Mouse (Mus musculus) megakaryocyte progenitor cell, adult 5-6 weeks (primary cell): Measurements from ENCODE around the gene Gm10718. TPM values are rescaled to one million over a fixed set of nuclear protein-coding genes. Genes with fewer than 3 reads are reported as not detected.
"Not testable (repeated sequence)": the region's sequence is repeated elsewhere in the genome, so short reads cannot be mapped to it uniquely, and the experiment has no call there.

Source experiments
- ATAC-seq: replicated peaks from 2 replicates; pipeline ENCODE4 v1.8.0; 2016; ENCODE audit warnings: mild to moderate bottlenecking, moderate TSS enrichment, inconsistent platforms; ENCODE audit not compliant: poor library complexity
- total RNA-seq, 2 experiments: library from RNA; stranded (forward) in 1 of 2; stranded (reverse) in 1 of 2; fragments of 157-497, 149-512 nt in 1 of 2; fragments of 200-1000 nt in 1 of 2; gene quantifications; 2 replicates each; pipeline versions ENCODE4 v1.2.3 to v1.2.4; 2015 to 2017

Gene Gm10718
- total RNA-seq, 2 experiments from 2014 or later: 0.50 TPM; not detected in 1

- not testable (repeated sequence) for ATAC-seq
Observed at GRCm38 (mm10) chr9:3024912-3025467, 1.6 kb downstream of the Gm10718 start, which contains the start of gene Gm10717. Gene Gm10717, plus strand, starts transcription at chr9:3025417.

DNA sequence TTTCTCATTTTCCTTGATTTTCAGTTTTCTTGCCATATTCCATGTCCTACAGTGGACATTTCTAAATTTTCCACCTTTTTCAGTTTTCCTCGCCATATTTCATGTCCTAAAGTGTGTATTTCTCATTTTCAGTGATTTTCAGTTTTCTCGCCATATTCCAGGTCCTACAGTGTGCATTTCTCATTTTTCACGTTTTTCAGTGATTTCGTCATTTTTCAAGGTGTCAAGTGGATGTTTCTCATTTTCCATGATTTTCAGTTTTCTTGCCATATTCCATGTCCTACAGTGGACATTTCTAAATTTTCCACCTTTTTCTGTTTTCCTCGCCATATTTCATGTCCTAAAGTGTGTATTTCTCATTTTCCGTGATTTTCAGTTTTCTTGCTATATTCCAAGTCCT, 2.3 kb downstream of the Gm10718 start:
- not testable (repeated sequence) for ATAC-seq

- not testable (repeated sequence) for ATAC-seq
Observed at GRCm38 (mm10) chr9:3026136-3026535, 2.8 kb downstream of the Gm10718 start.

DNA sequence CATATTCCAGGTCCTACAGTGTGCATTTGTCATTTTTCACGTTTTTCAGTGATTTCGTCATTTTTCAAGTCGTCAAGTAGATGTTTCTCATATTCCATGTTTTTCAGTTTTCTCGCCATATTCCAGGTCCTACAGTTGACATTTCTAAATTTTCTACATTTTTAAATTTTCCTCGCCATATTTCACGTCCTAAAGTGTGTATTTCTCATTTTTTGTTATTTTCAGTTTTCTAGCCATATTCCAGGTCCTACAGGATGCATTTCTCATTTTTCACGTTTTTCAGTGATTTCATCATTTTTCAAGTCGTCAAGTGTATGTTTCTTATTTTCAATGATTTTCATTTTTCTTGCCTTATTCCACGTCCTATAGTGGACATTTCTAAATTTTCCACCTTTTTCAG, 3.4 kb downstream of the Gm10718 start:
- ATAC-seq: not testable (repeated sequence)

GRCm38 (mm10) chr9:3027200-3027599, 3.9 kb downstream of the Gm10718 start:
- ATAC-seq: not testable (repeated sequence)

DNA sequence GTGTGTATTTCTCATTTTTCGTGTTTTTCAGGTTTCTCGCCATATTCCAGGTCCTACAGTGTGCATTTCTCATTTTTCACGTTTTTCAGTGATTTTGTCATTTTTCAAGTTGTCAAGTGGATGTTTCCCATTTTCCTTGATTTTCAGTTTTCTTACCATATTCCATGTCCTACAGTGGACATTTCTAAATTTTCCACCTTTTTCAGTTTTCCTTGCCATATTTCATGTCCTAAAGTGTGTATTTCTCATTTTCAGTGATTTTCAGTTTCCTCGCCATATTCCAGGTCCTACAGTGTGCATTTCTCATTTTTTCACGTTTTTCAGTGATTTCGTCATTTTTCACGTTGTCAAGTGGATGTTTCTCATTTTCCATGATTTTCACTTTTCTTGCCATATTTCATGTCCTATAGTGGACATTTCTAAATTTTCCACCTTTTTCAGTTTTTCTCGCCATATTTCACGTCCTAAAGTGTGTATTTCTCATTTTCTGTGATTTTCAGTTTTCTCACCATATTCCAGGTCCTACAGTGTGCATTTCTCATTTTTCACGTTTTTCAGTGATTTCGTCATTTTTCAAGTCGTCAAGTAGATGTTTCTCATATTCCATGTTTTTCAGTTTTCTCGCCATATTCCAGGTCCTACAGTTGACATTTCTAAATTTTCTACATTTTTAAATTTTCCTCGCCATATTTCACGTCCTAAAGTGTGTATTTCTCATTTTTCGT, 6.1 kb downstream of the Gm10718 start:
- ATAC-seq: not testable (repeated sequence)

DNA sequence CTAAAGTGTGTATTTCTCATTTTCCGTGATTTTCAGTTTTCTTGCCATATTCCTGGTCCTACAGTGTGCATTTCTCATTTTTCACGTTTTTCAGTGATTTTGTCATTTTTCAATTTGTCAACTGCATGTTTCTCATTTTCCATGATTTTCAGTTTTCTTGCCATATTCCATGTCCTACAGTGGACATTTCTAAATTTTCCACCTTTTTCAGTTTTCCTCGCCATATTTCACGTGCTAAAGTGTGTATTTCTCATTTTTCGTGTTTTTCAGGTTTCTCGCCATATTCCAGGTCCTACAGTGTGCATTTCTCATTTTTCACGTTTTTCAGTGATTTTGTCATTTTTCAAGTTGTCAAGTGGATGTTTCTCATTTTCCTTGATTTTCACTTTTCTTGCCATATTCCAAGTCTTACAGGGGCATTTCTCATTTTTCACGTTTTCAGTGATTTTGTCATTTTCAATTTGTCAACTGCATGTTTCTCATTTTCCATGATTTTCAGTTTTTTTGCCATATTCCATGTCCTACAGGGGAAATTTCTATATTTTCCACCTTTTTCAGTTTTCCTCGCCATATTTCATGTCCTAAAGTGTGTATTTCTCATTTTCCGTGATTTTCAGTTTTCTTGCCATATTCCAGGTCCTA, 7.5 kb downstream of the Gm10718 start:
- ATAC-seq: not testable (repeated sequence)

DNA sequence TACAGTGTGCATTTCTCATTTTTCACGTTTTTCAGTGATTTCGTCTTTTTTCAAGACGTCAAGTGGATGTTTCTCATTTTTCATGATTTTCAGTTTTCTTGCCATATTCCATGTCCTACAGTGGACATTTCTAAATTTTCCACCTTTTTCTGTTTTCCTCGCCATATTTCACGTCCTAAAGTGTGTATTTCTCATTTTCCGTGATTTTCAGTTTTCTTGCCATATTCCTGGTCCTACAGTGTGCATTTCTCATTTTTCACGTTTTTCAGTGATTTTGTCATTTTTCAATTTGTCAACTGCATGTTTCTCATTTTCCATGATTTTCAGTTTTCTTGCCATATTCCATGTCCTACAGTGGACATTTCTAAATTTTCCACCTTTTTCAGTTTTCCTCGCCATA, 11.0 kb downstream of the Gm10718 start, which contains the start of gene Gm17535:
Gene Gm17535 (plus strand): TSS at position 301 of the 400 bp plus-strand sequence.
- not testable (repeated sequence) for ATAC-seq

DNA sequence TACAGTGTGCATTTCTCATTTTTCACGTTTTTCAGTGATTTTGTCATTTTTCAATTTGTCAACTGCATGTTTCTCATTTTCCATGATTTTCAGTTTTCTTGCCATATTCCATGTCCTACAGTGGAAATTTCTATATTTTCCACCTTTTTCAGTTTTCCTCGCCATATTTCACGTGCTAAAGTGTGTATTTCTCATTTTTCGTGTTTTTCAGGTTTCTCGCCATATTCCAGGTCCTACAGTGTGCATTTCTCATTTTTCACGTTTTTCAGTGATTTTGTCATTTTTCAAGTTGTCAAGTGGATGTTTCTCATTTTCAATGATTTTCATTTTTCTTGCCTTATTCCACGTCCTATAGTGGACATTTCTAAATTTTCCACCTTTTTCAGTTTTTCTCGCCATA, 13.2 kb downstream of the Gm10718 start, which contains the start of gene Gm10715:
Gene Gm10715 (plus strand): TSS at position 301 of the 400 bp plus-strand sequence.
- not testable (repeated sequence) for ATAC-seq

GRCm38 (mm10) chr9:3038161-3038560, 14.8 kb downstream of the Gm10718 start:
- ATAC-seq: not testable (repeated sequence)

Other genes with a start within 250 kb of the Gm10718 start
- not detected in 2 replicates for gene Gm10722, start 22.6 kb upstream of the Gm10718 start, total RNA-seq (2015)
- gene Gm10722, start 22.6 kb upstream of the Gm10718 start, total RNA-seq (2017): not detected in 2 replicates
- gene Gm11168, start 20.2 kb upstream of the Gm10718 start, total RNA-seq (2015): not detected in 2 replicates
- gene Gm11168, start 20.2 kb upstream of the Gm10718 start, total RNA-seq (2017): not detected in 2 replicates
- not detected in 2 replicates for gene Gm10721, start 10.4 kb upstream of the Gm10718 start, total RNA-seq (2015)
- 1.0 TPM in 1 of 2 replicates, not detected in the other for gene Gm10721, start 10.4 kb upstream of the Gm10718 start, total RNA-seq (2017)
- gene Gm10720, start 7.9 kb upstream of the Gm10718 start, total RNA-seq (2015): not detected in 2 replicates
- gene Gm10720, start 7.9 kb upstream of the Gm10718 start, total RNA-seq (2017): not detected in 2 replicates
- not detected in 2 replicates for gene Gm10719, start 6.1 kb upstream of the Gm10718 start, total RNA-seq (2015)
- gene Gm10719, start 6.1 kb upstream of the Gm10718 start, total RNA-seq (2017): 0.91 and 1.0 TPM in 2 replicates
- not detected in 2 replicates for gene Gm10717, start 1.9 kb downstream of the Gm10718 start, total RNA-seq (2015)
- 0.51 TPM in 1 of 2 replicates, not detected in the other for gene Gm10717, start 1.9 kb downstream of the Gm10718 start, total RNA-seq (2017)
- not detected in 2 replicates for gene Gm17535, start 11.1 kb downstream of the Gm10718 start, total RNA-seq (2015)
- gene Gm17535, start 11.1 kb downstream of the Gm10718 start, total RNA-seq (2017): 0.37 TPM in 1 of 2 replicates, not detected in the other
- gene Gm10715, start 13.3 kb downstream of the Gm10718 start, total RNA-seq (2015): not detected in 2 replicates
- not detected in 2 replicates for gene Gm10715, start 13.3 kb downstream of the Gm10718 start, total RNA-seq (2017)